Mouse (Mus musculus) ovary, postnatal 10 days (tissue): ENCODE results near the gene Tgtp2.
"Not testable (repeated sequence)": the region's sequence is repeated elsewhere in the genome, so short reads cannot be mapped to it uniquely, and the experiment has no call there.

Experiments
- DNase-seq: peaks from one replicate; pipeline ENCODE4 v3.0.0; 2022; ENCODE audit warnings: low spot score

Gene Tgtp2

GRCm38 (mm10) chr11:49084875-49085274, 20.9 kb upstream of the Tgtp2 start:
- DNase-seq = no peak

- DNase-seq = no peak
Measured at GRCm38 (mm10) chr11:49084385-49084784, 20.4 kb upstream of the Tgtp2 start.

GRCm38 (mm10) chr11:49083808-49084207, 19.8 kb upstream of the Tgtp2 start:
- no peak for DNase-seq

DNA sequence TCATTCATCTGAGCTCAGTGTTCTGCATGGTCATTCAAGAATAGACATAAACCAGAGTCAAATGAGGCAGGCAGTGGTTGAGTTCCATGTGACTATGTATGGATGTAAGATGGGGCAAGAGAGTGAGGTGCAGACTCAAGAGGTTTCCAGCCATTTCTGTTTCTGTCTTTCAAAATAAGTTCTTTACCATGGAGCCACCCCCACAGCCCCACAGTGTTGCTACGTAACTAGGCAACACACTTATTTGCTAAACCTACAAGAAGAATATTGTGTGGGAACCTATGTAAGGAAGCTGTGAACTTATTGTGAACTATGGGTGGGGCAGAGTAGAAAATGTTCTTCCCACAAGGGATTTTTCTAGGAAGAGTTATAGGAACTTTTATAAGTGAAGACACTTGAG, 19.1 kb upstream of the Tgtp2 start:
- no peak for DNase-seq

DNA sequence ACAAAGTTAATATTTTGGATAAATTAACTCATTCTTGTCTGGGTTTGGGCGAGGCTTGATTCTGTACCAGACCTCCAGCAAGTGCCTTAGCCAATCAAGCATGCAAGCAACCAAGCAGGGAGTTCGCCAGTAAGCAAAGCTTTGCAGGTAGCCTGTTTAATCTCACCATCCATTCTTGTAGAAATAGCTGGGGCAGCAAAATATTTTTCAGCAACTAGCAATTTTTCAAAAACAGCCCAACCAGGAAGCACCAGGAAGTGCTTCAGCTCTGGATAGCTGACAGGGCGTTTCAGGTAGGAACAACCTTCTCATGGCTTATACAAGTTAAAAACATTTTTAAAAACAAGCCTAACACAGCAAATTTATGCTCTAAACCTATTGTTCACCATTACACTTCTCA, 17.9 kb upstream of the Tgtp2 start:
- no peak for DNase-seq

DNA sequence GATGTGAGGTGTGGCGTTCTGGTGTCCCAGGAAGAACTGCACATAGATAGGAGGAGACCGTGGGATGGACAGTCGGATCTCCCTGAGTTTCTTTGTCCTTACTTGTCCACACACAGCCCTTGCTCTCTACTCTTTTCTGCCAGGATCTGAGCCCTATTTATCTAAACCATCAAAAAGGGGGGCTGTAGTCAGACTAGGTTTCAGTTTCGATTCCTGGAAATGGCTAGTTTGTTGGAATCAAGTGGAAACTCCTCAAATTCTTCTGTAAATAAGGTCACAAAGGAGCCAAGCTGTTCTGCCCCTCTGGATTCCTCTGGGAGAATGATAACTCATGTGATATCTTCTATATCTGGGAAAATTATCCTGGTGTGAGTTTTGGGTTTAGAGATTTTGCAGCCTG, 17.4 kb upstream of the Tgtp2 start:
- no peak for DNase-seq

DNA sequence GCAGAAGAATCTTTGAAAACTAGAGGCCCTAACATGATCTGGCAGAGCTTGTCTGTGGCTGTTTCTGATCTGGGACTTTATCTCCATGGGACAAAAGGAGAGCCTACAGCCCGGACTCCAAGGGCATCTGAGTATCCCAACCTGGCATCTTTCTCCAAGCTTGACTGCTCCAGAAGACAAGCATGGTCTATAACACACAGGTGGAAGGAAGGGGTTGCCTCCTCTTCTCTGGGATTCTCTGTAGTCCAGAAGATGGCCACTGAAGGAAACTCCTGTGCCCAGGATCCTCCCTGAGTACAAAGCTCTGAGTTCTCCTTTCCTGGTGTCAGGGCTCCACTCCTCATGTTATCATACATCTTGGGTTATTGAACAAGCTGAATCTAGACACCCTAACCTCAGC, 16.6 kb upstream of the Tgtp2 start:
- no peak for DNase-seq

- DNase-seq = no peak
Measured at GRCm38 (mm10) chr11:49078719-49079118, 14.7 kb upstream of the Tgtp2 start.

- no peak for DNase-seq
Measured at GRCm38 (mm10) chr11:49077012-49077411, 13.0 kb upstream of the Tgtp2 start.

DNA sequence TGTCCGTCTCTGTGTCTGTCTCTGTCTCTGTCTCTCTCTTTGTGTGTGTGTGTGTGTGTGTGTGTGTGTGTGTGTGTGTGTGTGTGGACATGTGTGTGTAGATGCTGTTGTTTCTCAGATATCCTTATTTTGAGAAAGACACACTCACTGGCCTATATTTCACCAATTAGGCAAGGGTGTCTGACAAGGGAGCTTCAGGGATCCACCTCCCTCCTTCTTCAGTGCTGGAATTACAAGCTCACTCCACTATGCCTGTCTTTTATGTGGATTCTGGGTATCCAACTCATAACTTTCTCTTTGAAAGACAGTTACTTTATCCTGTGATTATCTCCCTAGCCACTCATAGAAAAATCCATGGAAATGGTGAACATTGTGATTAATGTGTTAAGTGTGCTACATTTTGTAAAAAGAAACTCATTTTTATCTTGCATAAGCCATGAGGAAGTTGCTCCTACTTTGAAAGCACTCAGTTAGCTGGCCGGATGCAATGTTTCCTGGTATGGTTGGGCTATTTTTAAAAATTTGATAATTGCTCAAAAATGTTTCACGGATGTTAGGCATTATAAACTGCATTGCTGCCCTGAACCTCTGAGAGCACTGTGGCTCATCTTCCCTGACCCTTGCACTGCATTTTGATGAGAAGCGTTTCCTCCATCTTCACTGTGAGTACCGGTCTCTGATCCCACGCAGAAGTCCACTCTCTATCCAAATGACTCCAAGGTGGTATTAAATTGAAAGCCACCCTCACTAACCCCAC, 12.2 kb upstream of the Tgtp2 start, which contains the start of gene Ifi47:
Gene Ifi47 (plus strand): TSS at position 587 of the 757 bp plus-strand sequence.
- not testable (repeated sequence) for DNase-seq

DNA sequence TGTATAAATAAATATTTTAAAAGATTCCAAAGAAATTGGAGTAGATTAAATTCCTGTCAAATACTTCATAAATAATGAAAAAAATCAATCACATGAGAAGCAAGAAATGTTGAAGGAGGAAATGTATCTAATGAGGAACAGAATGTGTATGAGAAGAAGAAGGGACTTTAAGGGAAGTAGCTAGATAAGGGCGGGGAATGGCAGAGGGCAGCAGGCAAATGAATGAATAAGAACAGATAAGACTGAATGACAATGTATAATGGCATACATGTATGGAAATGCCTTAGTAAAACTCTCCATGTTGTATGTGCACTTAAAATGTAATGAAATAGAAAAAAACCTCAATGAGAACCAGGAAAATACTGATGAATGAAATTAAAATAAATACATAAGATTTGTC, 4.4 kb upstream of the Tgtp2 start:
- DNase-seq = no peak

- not testable (repeated sequence) for DNase-seq
Measured at GRCm38 (mm10) chr11:49061865-49062264, 2.1 kb downstream of the Tgtp2 start.

GRCm38 (mm10) chr11:49060061-49060460, 3.9 kb downstream of the Tgtp2 start:
- not testable (repeated sequence) for DNase-seq

DNA sequence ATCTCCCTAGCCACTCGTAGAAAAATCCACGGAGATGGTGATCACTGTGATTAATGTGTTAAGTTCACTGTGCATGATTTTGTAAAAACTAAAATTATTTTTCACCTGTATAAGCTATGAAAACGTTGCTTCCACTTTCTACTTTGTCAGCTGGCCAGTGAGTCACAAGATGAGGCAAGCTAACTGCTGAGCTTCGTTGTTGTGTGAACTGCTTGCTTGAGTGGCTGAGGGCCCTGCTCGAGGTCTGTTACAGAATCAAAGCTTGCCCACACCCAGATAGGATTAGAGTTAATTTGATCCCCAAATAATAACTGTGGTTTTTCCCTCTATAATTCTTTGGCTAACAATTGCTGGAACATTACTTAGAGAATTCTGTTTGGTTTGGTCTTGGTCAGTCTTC, 12.1 kb downstream of the Tgtp2 start:
- not testable (repeated sequence) for DNase-seq

DNA sequence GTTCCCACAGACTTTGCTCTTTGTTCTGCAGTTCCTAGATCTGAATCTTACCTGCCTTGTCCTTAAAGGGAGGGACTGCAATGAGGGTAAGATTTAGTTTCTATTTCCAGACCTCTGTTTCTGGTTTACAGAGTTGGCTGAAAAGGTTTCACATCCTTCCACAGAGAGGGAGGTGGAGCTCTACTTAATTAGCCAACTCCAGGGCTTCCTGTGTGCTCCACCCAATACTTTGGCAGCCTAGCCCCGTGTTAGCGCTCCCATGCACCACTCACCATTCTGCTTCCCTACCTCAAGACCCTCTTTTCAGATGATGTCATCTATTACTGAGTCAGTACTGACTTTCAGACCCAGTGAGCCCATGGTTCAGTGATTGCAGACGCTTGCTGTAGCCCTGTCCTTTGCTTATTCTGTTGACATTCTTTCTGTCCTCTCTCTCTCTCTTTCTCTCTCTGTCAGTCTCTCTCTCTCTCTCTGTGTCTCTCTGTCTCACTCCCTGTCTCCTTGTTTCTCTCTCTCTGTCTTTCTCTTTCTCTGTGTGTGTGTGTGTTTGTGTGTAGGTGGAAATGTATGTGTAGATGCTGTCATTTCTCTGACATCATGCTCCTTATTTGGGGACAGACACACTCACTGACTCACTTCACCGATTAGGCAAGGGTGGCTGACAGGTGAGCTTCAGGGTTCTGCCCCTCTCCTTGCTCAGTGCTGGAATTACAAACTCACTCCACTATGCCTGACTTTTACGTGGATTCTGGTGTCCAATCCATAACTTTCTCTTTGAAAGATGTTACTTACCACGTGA, 12.7 kb downstream of the Tgtp2 start, which contains the start of gene 9930111J21Rik2:
Gene 9930111J21Rik2 (minus strand): TSS at position 150 of the 799 bp plus-strand sequence.
- DNase-seq = not testable (repeated sequence)

DNA sequence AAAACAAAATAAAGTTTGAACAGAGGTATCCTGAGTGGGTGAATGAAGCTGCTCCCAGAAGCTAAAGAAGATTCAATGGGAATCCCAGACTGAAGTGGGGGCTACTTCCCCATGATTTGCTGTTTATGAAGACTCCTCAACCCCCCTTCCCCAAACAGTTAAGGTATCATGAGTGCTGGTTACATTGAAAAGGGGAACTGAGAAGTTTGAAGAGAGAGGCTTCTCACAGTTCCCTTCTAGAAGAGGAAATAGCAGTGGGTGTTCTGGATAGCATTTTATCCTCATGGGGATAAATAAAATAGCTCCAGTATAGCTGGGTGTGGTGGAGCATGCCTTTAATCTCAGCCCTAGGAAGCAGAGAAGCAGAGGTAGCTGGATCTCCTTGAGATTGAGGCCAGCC, 13.9 kb downstream of the Tgtp2 start:
- not testable (repeated sequence) for DNase-seq

GRCm38 (mm10) chr11:49012074-49012473, 51.9 kb downstream of the Tgtp2 start:
- not testable (repeated sequence) for DNase-seq
